Mouse (Mus musculus) cortical plate, adult 2 months (tissue): ENCODE measurements at regions not wholly inside any gene's neighbourhood (a gene's known extent, or its start where the extent isn't known, plus 50 kb on each side); places are given as distances from the start of the nearest gene placed in this dataset.

Source experiments
- H3K27ac ChIP-seq: fragments of 200-500 bp; 2 replicates; pipeline ENCODE4 v1.5.1; 2012; ENCODE audit warnings: low read length, control low read depth, inconsistent platforms; ENCODE audit not compliant: insufficient read depth
- H3K4me1 ChIP-seq: fragments of 200-500 bp; 2 replicates; pipeline ENCODE4 v1.6.1; 2011; ENCODE audit warnings: low read length; ENCODE audit not compliant: control insufficient read depth, insufficient read depth
- H3K4me3 ChIP-seq: fragments of 200-500 bp; 2 replicates; pipeline ENCODE4 v1.5.1; 2011; ENCODE audit warnings: mild to moderate bottlenecking, low read length, control low read depth; ENCODE audit not compliant: insufficient read depth
- CTCF ChIP-seq: fragments of 200-500 bp; IDR thresholded peaks from 2 replicates; pipeline ENCODE4 v1.5.1; 2011; ENCODE audit warnings: mild to moderate bottlenecking, control low read depth, low read length; ENCODE audit not compliant: insufficient read depth; ENCODE audit errors: extremely low read depth
- POLR2A ChIP-seq: fragments of 200-500 bp; IDR thresholded peaks from 2 replicates; pipeline ENCODE4 v1.6.1; 2011; ENCODE audit warnings: mild to moderate bottlenecking, low read length, control low read depth; ENCODE audit not compliant: insufficient read depth; ENCODE audit errors: extremely low read depth

DNA sequence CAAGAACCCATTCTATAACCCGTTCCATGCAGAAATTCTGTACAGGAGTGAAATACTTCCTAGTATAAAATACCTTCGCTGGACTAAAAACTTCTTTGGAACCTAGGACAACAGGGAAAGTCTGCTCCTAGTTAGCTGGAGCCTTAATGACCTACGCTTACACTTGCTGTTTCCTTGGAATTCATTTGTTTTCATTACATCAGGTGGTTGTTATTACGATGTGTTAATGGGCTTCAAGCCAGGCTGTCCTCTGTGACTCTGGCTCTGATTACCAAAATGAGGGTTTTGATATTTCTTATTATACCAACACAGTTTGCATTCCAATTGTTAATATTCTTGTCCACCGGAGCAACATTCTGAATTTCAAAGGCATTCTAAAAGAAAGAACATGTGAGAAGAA is 313.6 kb upstream of the Adgrl4 start:
- TF ChIP-seq CTCF (no peak), POLR2A (no peak)
- H3K27ac ChIP-seq = no peak overlapping the region
- H3K4me3 ChIP-seq = no peak overlapping the region
- H3K4me1 ChIP-seq = no peaks in the 10 kb centered on the region

DNA sequence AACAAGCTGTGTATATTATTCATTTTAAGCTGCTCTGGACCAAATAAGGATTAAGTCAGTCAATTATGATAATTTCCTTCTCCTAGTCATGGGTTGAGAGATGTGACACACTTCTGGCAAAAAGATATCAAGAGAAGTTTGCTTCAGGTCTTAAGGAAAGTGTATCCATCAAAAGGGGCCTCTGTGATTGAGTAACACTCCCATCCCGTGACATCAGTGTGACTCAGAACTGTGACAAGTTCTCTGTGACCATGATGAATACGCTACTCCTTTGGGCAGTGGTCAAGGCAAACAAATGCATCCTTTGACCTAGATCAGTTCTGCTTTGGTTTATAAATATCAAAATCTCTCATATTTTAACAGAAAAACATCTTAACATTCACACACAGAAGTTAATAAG is 290.8 kb upstream of the Adgrl4 start:
- Histone ChIP-seq H3K27ac (no peak overlapping the region), H3K4me3 (no peak overlapping the region), H3K4me1 (no peaks in the 10 kb centered on the region)
- TF ChIP-seq CTCF (no peak), POLR2A (no peak)

- Histone ChIP-seq H3K4me1 (no peaks in the 10 kb centered on the region), H3K27ac (no peak overlapping the region), H3K4me3 (no peak overlapping the region)
- TF ChIP-seq POLR2A (no peak), CTCF (no peak)
Observed at GRCm38 (mm10) chr3:151153340-151153739, 284.3 kb upstream of the Adgrl4 start.

GRCm38 (mm10) chr3:151160516-151160915 is 277.2 kb upstream of the Adgrl4 start:
- no peak for TF ChIP-seq POLR2A
- no peak overlapping the region for H3K27ac ChIP-seq
- no peak overlapping the region for H3K4me3 ChIP-seq
- H3K4me1 ChIP-seq = no peaks in the 10 kb centered on the region

GRCm38 (mm10) chr3:151182132-151182531 is 255.6 kb upstream of the Adgrl4 start:
- TF ChIP-seq POLR2A = no peak
- TF ChIP-seq CTCF = no peak
- no peak overlapping the region for H3K4me3 ChIP-seq
- H3K27ac ChIP-seq = no peak overlapping the region
- H3K4me1 ChIP-seq = no peaks in the 10 kb centered on the region

DNA sequence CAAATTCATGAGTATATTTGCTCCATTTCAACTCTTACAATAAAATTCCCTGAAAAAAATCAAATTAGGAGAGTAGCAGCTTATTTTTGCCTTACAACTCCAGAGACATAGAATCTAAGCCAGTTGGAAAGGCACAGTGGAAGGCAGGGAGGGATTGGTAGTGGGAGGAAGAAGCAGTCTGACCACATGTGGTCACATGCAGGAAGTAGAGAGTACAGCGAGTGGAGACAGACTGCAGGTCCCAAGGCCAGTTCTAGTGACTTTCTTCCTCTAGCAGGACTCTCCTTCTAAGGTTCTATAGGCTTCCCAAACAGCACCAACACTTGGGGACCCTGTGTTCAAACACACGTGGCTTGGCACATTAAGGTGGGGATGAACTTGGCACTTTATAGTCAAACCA is 245.6 kb upstream of the Adgrl4 start:
- Histone ChIP-seq H3K4me1 (no peaks in the 10 kb centered on the region), H3K4me3 (no peak overlapping the region), H3K27ac (no peak overlapping the region)
- no peak for TF ChIP-seq POLR2A
- TF ChIP-seq CTCF = no peak

- TF ChIP-seq CTCF (no peak), POLR2A (no peak)
- H3K4me1 ChIP-seq = no peaks in the 10 kb centered on the region
- no peak overlapping the region for H3K4me3 ChIP-seq
- H3K27ac ChIP-seq = no peak overlapping the region
Observed at GRCm38 (mm10) chr3:151210978-151211377, 226.7 kb upstream of the Adgrl4 start.

GRCm38 (mm10) chr3:151216764-151217502 is 220.8 kb upstream of the Adgrl4 start:
- H3K27ac ChIP-seq = no peak overlapping the region
- H3K4me1 ChIP-seq = no peaks in the 10 kb centered on the region
- no peak overlapping the region for H3K4me3 ChIP-seq
- TF ChIP-seq POLR2A = no peak
- no peak for TF ChIP-seq CTCF

GRCm38 (mm10) chr3:151222407-151222806 is 215.3 kb upstream of the Adgrl4 start:
- Histone ChIP-seq H3K27ac (no peak overlapping the region), H3K4me1 (no peaks in the 10 kb centered on the region), H3K4me3 (no peak overlapping the region)
- TF ChIP-seq POLR2A (no peak), CTCF (peak; percentile 35; the same call in 1 of the 2 replicates)

DNA sequence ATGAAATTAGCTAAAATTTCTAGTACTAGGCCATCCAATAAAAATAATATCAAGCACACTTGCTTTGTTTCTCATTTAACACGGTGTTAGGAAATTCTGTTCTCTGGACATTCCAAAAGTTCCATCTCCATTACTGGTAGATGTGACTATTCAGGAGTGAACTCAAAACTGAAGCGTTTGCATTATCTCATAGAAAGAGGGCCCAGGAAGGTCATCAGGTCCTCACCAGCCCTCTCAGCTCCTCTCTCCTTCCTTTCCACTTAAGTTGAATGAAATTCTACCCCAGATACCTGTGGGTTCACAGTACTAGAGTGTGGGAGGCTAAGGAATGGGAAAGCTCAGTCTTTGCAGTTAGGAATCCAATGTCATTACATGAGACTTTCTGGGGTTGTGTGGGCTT is 185.2 kb upstream of the Adgrl4 start:
- H3K4me1 ChIP-seq = no peaks in the 10 kb centered on the region
- H3K4me3 ChIP-seq = no peak overlapping the region
- H3K27ac ChIP-seq = no peak overlapping the region
- no peak for TF ChIP-seq CTCF
- TF ChIP-seq POLR2A = no peak
